ENCODE assay signal across 8 mouse cellular contexts in the genomic region with DNA sequence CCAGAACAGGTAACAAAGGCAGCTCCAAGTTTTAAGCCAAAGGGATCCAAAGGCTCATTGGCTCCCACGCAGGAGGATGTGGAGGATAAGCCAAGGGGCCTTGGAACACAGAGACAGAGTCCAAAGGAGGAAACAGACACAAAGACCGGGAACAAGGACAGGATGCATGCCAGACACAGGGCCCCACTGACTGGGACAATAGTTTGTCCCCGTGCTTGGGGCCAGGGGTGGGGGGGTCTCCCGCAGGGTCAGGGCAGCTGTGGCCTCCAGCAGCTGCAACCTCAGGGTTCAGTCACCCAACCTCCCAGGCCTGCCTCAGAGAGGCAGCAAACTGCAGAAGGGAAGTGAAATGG. TPM values are rescaled to one million over a fixed set of nuclear protein-coding genes. Genes with fewer than 3 reads are reported as not detected.
DNase-seq lines count a peak whose midpoint lies in the region; ATAC-seq and TF ChIP-seq lines count a peak whose summit lies in the region.

No protein-coding gene starts in this region.

- peaks cover 43% of the 10 kb centered on the region for H3K36me3 ChIP-seq in heart, embryonic 10.5 days
- peaks cover 38% of the 10 kb centered on the region for H3K36me3 ChIP-seq in kidney, embryonic 15.5 days

- peak overlapping the region; percentile 81 for H3K27ac ChIP-seq in left cerebral cortex, adult 2 months
- H3K27ac ChIP-seq in heart, embryonic 10.5 days, result peak overlapping the region; percentile 84
- H3K27ac ChIP-seq in kidney, embryonic 15.5 days, result peak overlapping the region; percentile 78

- intact Hi-C loops in left cerebral cortex, adult 2 months (cut with DNase I), result no loop called here
- intact Hi-C loops in left cerebral cortex, postnatal 36 days (cut with DNase I), result no loop called here

- H3K4me1 ChIP-seq in heart, embryonic 10.5 days, result peaks cover 65% of the 10 kb centered on the region
- peaks cover 55% of the 10 kb centered on the region for H3K4me1 ChIP-seq in kidney, embryonic 15.5 days

- H3K4me2 ChIP-seq in kidney, embryonic 15.5 days, result peak overlapping the region; percentile 42

- no peak for TF ChIP-seq CTCF in left cerebral cortex, adult 2 months (IDR thresholded peaks at IDR 0.05)

- H3K4me3 ChIP-seq in left cerebral cortex, adult 2 months, result peak overlapping the region; percentile 32
- H3K4me3 ChIP-seq in heart, embryonic 10.5 days, result peak overlapping the region; percentile 35
- peak overlapping the region; percentile 17 for H3K4me3 ChIP-seq in kidney, embryonic 15.5 days (replicated peaks)

- H3K27me3 ChIP-seq in heart, embryonic 10.5 days (ENCODE audit: insufficient read depth, poor library complexity, severe bottlenecking), result no peaks in the 10 kb centered on the region
- H3K27me3 ChIP-seq in kidney, embryonic 15.5 days, result no peaks in the 10 kb centered on the region

- no peak overlapping the region for H3K9ac ChIP-seq in kidney, embryonic 15.5 days

- 58% methylated on average over 4 of the region's 4 CpGs for WGBS in heart, embryonic 10.5 days
- 36% methylated on average over 4 of the region's 4 CpGs for WGBS in kidney, embryonic 15.5 days

- no peak for DNase-seq in left cerebral cortex, adult 2 months (ENCODE audit: extremely low spot score in 1 of 2, low spot score in 2 of 2)
- DNase-seq in left cerebral cortex, postnatal 36 days (ENCODE audit: low spot score in 2 of 2), result no peak
- no peak for DNase-seq in heart, embryonic 10.5 days (ENCODE audit: low spot score)
- peak; percentile 60 to 82 for DNase-seq in lung, postnatal 4 days
- DNase-seq in left cerebral cortex, adult 8-10 months (ENCODE audit: low spot score in 2 of 2), result no peak

- H3K9me3 ChIP-seq in heart, embryonic 10.5 days, result no peaks in the 10 kb centered on the region
- H3K9me3 ChIP-seq in kidney, embryonic 15.5 days (replicated peaks), result no peaks in the 10 kb centered on the region

- ATAC-seq in kidney, embryonic 15.5 days (replicated peaks; ENCODE audit: low FRiP score), result no peak
- ATAC-seq in erythroid progenitor cell, adult 5-6 weeks (replicated peaks; ENCODE audit: low FRiP score, poor library complexity, severe bottlenecking), result no peak
- ATAC-seq in cerebellum, adult (ENCODE audit: insufficient number of reproducible peaks, low FRiP score, low TSS enrichment), result no peak

RNA-seq across cellular contexts. Expression of a gene that starts 2.9 kb away (rescaled TPM):
- 100 to 1,000 TPM; 185 to 191 TPM for total RNA-seq in left cerebral cortex, adult 2 months (2021)
- total RNA-seq in left cerebral cortex, postnatal 36 days (2021), result 100 to 1,000 TPM; 181 to 238 TPM
- polyA plus RNA-seq in heart, embryonic 10.5 days (2016; fragmentation: Nextera tagmentation; extraction: Ambion mirVana), result 94.1 and 120 TPM in 2 replicates
- polyA plus RNA-seq in kidney, embryonic 15.5 days (2015; fragmentation: Nextera tagmentation; extraction: Ambion mirVana), result 93.5 and 95.4 TPM in 2 replicates
- 44.7 and 49.0 TPM in 2 replicates for total RNA-seq in erythroid progenitor cell, adult 5-6 weeks (2015; ENCODE audit: low replicate concordance)
- total RNA-seq in erythroid progenitor cell, adult 5-6 weeks (2017; ENCODE audit: low replicate concordance), result 5.5 and 30.7 TPM in 2 replicates
- total RNA-seq in left cerebral cortex, adult 8-10 months (2022), result 100 to 1,000 TPM; 157 to 168 (median 166) TPM

RNA-seq across cellular contexts. Expression of a gene that starts 10.2 kb away (rescaled TPM):
- total RNA-seq in left cerebral cortex, adult 2 months (2021), result 10 to 100 TPM; 48.2 to 59.7 TPM
- 10 to 100 TPM; 51.6 to 54.2 TPM for total RNA-seq in left cerebral cortex, postnatal 36 days (2021)
- 7.9 and 8.1 TPM in 2 replicates for polyA plus RNA-seq in heart, embryonic 10.5 days (2016; fragmentation: Nextera tagmentation; extraction: Ambion mirVana)
- polyA plus RNA-seq in kidney, embryonic 15.5 days (2015; fragmentation: Nextera tagmentation; extraction: Ambion mirVana), result 9.9 and 11.2 TPM in 2 replicates
- 8.4 and 9.4 TPM in 2 replicates for total RNA-seq in erythroid progenitor cell, adult 5-6 weeks (2015; ENCODE audit: low replicate concordance)
- 9.9 and 14.1 TPM in 2 replicates for total RNA-seq in erythroid progenitor cell, adult 5-6 weeks (2017; ENCODE audit: low replicate concordance)
- 10 to 100 TPM; 53.0 to 65.9 (median 61.2) TPM for total RNA-seq in left cerebral cortex, adult 8-10 months (2022)

RNA-seq across cellular contexts. Expression of a gene that starts 15.4 kb away (rescaled TPM):
- 10 to 100 TPM; 41.5 to 44.8 TPM for total RNA-seq in left cerebral cortex, adult 2 months (2021)
- total RNA-seq in left cerebral cortex, postnatal 36 days (2021), result 10 to 100 TPM; 40.1 to 45.1 TPM
- 97.4 and 97.9 TPM in 2 replicates for polyA plus RNA-seq in heart, embryonic 10.5 days (2016; fragmentation: Nextera tagmentation; extraction: Ambion mirVana)
- polyA plus RNA-seq in kidney, embryonic 15.5 days (2015; fragmentation: Nextera tagmentation; extraction: Ambion mirVana), result 93.5 and 107 TPM in 2 replicates
- 8.8 and 10.5 TPM in 2 replicates for total RNA-seq in erythroid progenitor cell, adult 5-6 weeks (2015; ENCODE audit: low replicate concordance)
- 2.3 and 6.9 TPM in 2 replicates for total RNA-seq in erythroid progenitor cell, adult 5-6 weeks (2017; ENCODE audit: low replicate concordance)
- 10 to 100 TPM; 38.8 to 46.5 (median 43.1) TPM for total RNA-seq in left cerebral cortex, adult 8-10 months (2022)

RNA-seq across cellular contexts. Expression of a gene that starts 15.4 kb away (rescaled TPM):
- 1 to 10 TPM; 1.3 to 5.6 TPM for total RNA-seq in left cerebral cortex, adult 2 months (2021)
- 1 to 10 TPM; 1.7 to 4.0 TPM for total RNA-seq in left cerebral cortex, postnatal 36 days (2021)
- polyA plus RNA-seq in heart, embryonic 10.5 days (2016; fragmentation: Nextera tagmentation; extraction: Ambion mirVana), result 5.8 and 9.3 TPM in 2 replicates
- 7.0 and 8.6 TPM in 2 replicates for polyA plus RNA-seq in kidney, embryonic 15.5 days (2015; fragmentation: Nextera tagmentation; extraction: Ambion mirVana)
- total RNA-seq in erythroid progenitor cell, adult 5-6 weeks (2015; ENCODE audit: low replicate concordance), result not detected in 2 replicates
- total RNA-seq in erythroid progenitor cell, adult 5-6 weeks (2017; ENCODE audit: low replicate concordance), result 1.4 TPM in 1 of 2 replicates, not detected in the other
- total RNA-seq in left cerebral cortex, adult 8-10 months (2022), result 1 to 10 TPM in 3 of 4 experiments, not detected in 1; 1.3 to 4.1 (median 3.4) TPM

RNA-seq across cellular contexts. Expression of a gene that starts 18.5 kb away (rescaled TPM):
- total RNA-seq in left cerebral cortex, adult 2 months (2021), result 1 to 10 TPM; 2.7 to 4.2 TPM
- 1 to 10 TPM; 2.6 to 3.6 TPM for total RNA-seq in left cerebral cortex, postnatal 36 days (2021)
- polyA plus RNA-seq in heart, embryonic 10.5 days (2016; fragmentation: Nextera tagmentation; extraction: Ambion mirVana), result 3.1 and 3.5 TPM in 2 replicates
- 4.5 and 5.3 TPM in 2 replicates for polyA plus RNA-seq in kidney, embryonic 15.5 days (2015; fragmentation: Nextera tagmentation; extraction: Ambion mirVana)
- total RNA-seq in erythroid progenitor cell, adult 5-6 weeks (2015; ENCODE audit: low replicate concordance), result 0.72 and 1.7 TPM in 2 replicates
- 0.64 and 5.4 TPM in 2 replicates for total RNA-seq in erythroid progenitor cell, adult 5-6 weeks (2017; ENCODE audit: low replicate concordance)
- total RNA-seq in left cerebral cortex, adult 8-10 months (2022), result 1 to 10 TPM; 1.8 to 4.2 (median 3.3) TPM

Comparison
In these comparisons a context has a peak if more than half of its experiments do, and no peak if none do; other contexts are left out.
1. DNase-seq: peak in lung, postnatal 4 days (2 of 2); none in left cerebral cortex, adult 2 months (0 of 2), left cerebral cortex, postnatal 36 days (0 of 2), heart, embryonic 10.5 days (single experiment) and left cerebral cortex, adult 8-10 months (0 of 2).
2. Peak in every context shown above with its lines, with median percentiles within 50 percentile points of each other: H3K27ac ChIP-seq and H3K4me3 ChIP-seq.